ENCODE assay signal across 8 mouse cellular contexts in genomic region chr10:95416685-95417495, GRCm38 (mm10). TPM values are rescaled to one million over a fixed set of nuclear protein-coding genes. Genes with fewer than 3 reads are reported as not detected.
DNase-seq lines count a peak whose midpoint lies in the region; ATAC-seq and TF ChIP-seq lines count a peak whose summit lies in the region.

Gene Socs2, minus strand, starts transcription at chr10:95417180.

- no peaks in the 10 kb centered on the region for H3K9me3 ChIP-seq in embryonic facial prominence, embryonic 11.5 days (replicated peaks; ENCODE audit: control insufficient read depth, low read length)
- H3K9me3 ChIP-seq in limb, embryonic 11.5 days (ENCODE audit: control insufficient read depth, low read length), result no peaks in the 10 kb centered on the region
- no peaks in the 10 kb centered on the region for H3K9me3 ChIP-seq in midbrain, embryonic 13.5 days

- peak within 1 kb of the TSS; percentile 68 for H3K9ac ChIP-seq in embryonic facial prominence, embryonic 11.5 days (replicated peaks; ENCODE audit: low read length)
- peak within 1 kb of the TSS; percentile 72 for H3K9ac ChIP-seq in limb, embryonic 11.5 days (ENCODE audit: low read length)
- H3K9ac ChIP-seq in midbrain, embryonic 13.5 days (replicated peaks), result peak within 1 kb of the TSS; percentile 76

- H3K4me2 ChIP-seq in embryonic facial prominence, embryonic 11.5 days (ENCODE audit: low read depth, low read length), result peak within 1 kb of the TSS; percentile 92
- peak within 1 kb of the TSS; percentile 95 for H3K4me2 ChIP-seq in limb, embryonic 11.5 days (ENCODE audit: low read depth, severe bottlenecking)
- H3K4me2 ChIP-seq in midbrain, embryonic 13.5 days (replicated peaks), result peak within 1 kb of the TSS; percentile 97

- H3K36me3 ChIP-seq in embryonic facial prominence, embryonic 11.5 days (replicated peaks; ENCODE audit: control insufficient read depth, insufficient read depth, low read depth, low read length), result no peaks in the 10 kb centered on the region
- H3K36me3 ChIP-seq in kidney, adult 2 months (ENCODE audit: control insufficient read depth, insufficient read depth, low read length), result no peaks in the 10 kb centered on the region
- H3K36me3 ChIP-seq in limb, embryonic 11.5 days (ENCODE audit: control insufficient read depth, insufficient read depth, low read length), result no peaks in the 10 kb centered on the region
- no peaks in the 10 kb centered on the region for H3K36me3 ChIP-seq in midbrain, embryonic 13.5 days

- WGBS in embryonic facial prominence, embryonic 11.5 days, result under 1% methylated on average over 50 of the region's 66 CpGs
- WGBS in kidney, adult 2 months, result under 1% methylated on average over 66 of the region's 66 CpGs
- under 1% methylated on average over 65 of the region's 66 CpGs for WGBS in limb, embryonic 11.5 days
- WGBS in midbrain, embryonic 13.5 days, result under 1% methylated on average over 58 of the region's 66 CpGs

- peak; percentile 43 for TF ChIP-seq POLR2A in kidney, adult 2 months (IDR thresholded peaks at IDR 0.05; ENCODE audit: low read depth, low read length)

- H3K4me1 ChIP-seq in embryonic facial prominence, embryonic 11.5 days (ENCODE audit: control insufficient read depth, insufficient read depth, low read length), result no peaks in the 10 kb centered on the region
- peaks cover 2% of the 10 kb centered on the region; the same call in 1 of the 2 replicates for H3K4me1 ChIP-seq in kidney, adult 2 months (ENCODE audit: control insufficient read depth, insufficient read depth, low read length)
- peaks cover 6% of the 10 kb centered on the region; the same call in 1 of the 2 replicates for H3K4me1 ChIP-seq in limb, embryonic 11.5 days (ENCODE audit: control insufficient read depth, insufficient read depth, low read length)
- peaks cover 15% of the 10 kb centered on the region for H3K4me1 ChIP-seq in midbrain, embryonic 13.5 days (replicated peaks)

- H3K4me3 ChIP-seq in embryonic facial prominence, embryonic 11.5 days (ENCODE audit: low read depth, low read length), result peak within 1 kb of the TSS; percentile 62
- H3K4me3 ChIP-seq in kidney, adult 2 months (ENCODE audit: insufficient read depth, low read depth, low read length), result peak within 1 kb of the TSS; percentile 58
- peak within 1 kb of the TSS; percentile 57 for H3K4me3 ChIP-seq in limb, embryonic 11.5 days (ENCODE audit: low read depth, low read length)
- peak within 1 kb of the TSS; percentile 83 for H3K4me3 ChIP-seq in midbrain, embryonic 13.5 days (replicated peaks)

- no peaks in the 10 kb centered on the region for H3K27me3 ChIP-seq in embryonic facial prominence, embryonic 11.5 days (ENCODE audit: control insufficient read depth, insufficient read depth, low read length)
- no peaks in the 10 kb centered on the region for H3K27me3 ChIP-seq in kidney, adult 2 months (replicated peaks; ENCODE audit: control insufficient read depth, insufficient read depth, low read length)
- no peaks in the 10 kb centered on the region for H3K27me3 ChIP-seq in limb, embryonic 11.5 days (ENCODE audit: control insufficient read depth, insufficient read depth, low read length)
- H3K27me3 ChIP-seq in midbrain, embryonic 13.5 days, result peaks cover 20% of the 10 kb centered on the region

- peak within 1 kb of the TSS; percentile 63 for H3K27ac ChIP-seq in embryonic facial prominence, embryonic 11.5 days (replicated peaks; ENCODE audit: low read depth, low read length)
- H3K27ac ChIP-seq in kidney, adult 2 months (ENCODE audit: insufficient read depth, low read depth, low read length), result peak within 1 kb of the TSS; percentile 47; the same call in 1 of the 2 replicates
- H3K27ac ChIP-seq in limb, embryonic 11.5 days (replicated peaks; ENCODE audit: low read depth, low read length), result peak within 1 kb of the TSS; percentile 70
- peak within 1 kb of the TSS; percentile 92 for H3K27ac ChIP-seq in midbrain, embryonic 13.5 days

- peak; percentile 79 for DNase-seq in 3T3-L1 (ENCODE audit: low read depth, low spot score)
- peak; percentile 92 for DNase-seq in adrenal gland, postnatal 25 days
- peak; percentile 94 for DNase-seq in embryonic facial prominence, embryonic 11.5 days (ENCODE audit: low spot score)
- DNase-seq in heart, adult 18-20 months, result peak; percentile 95 to 97
- DNase-seq in kidney, adult 2 months, result peak; percentile 97
- DNase-seq in limb, embryonic 11.5 days (ENCODE audit: low spot score), result peak; percentile 93
- peak; percentile 54 to 58 for DNase-seq in spleen, adult 18-20 months

- TF ChIP-seq CTCF in kidney, adult 2 months (conservative IDR thresholded peaks at IDR 0.05; ENCODE audit: insufficient read depth, insufficient read length, low read depth, low read length), result no peak

- ATAC-seq in embryonic facial prominence, embryonic 11.5 days (replicated peaks; ENCODE audit: insufficient number of reproducible peaks, low FRiP score, low TSS enrichment, low read depth), result peak; percentile 78
- peak; percentile 82 for ATAC-seq in limb, embryonic 11.5 days (ENCODE audit: insufficient number of reproducible peaks, low FRiP score, low TSS enrichment, low read depth)
- ATAC-seq in midbrain, embryonic 13.5 days, result peak; percentile 86

RNA-seq across cellular contexts. Expression of gene Socs2, which starts in this region (rescaled TPM):
- total RNA-seq in adrenal gland, postnatal 25 days (2021), result 19.6 and 19.8 TPM in 2 replicates
- 50.5 and 56.3 TPM in 2 replicates for polyA plus RNA-seq in embryonic facial prominence, embryonic 11.5 days (2014; fragmentation: Nextera tagmentation; extraction: Ambion mirVana)
- 10 to 100 TPM; 34.3 to 39.3 TPM for total RNA-seq in heart, adult 18-20 months (2021)
- polyA plus RNA-seq in kidney, adult 2 months (2012; rRNA removed), result 24.5 and 42.9 TPM in 2 replicates
- polyA plus RNA-seq in limb, embryonic 11.5 days (2014; fragmentation: Nextera tagmentation; extraction: Ambion mirVana), result 42.9 and 48.1 TPM in 2 replicates
- 88.9 and 96.5 TPM in 2 replicates for polyA plus RNA-seq in midbrain, embryonic 13.5 days (2015; fragmentation: Nextera tagmentation; extraction: Ambion mirVana)

Comparison
In these comparisons a context has a peak if more than half of its experiments do, and no peak if none do; other contexts are left out.
1. Peak in every context shown above with its lines: DNase-seq, ATAC-seq, H3K4me3 ChIP-seq and H3K27ac ChIP-seq.